Mouse (Mus musculus): Measurements from ENCODE around the gene Lrrc4. TPM values are rescaled to one million over a fixed set of nuclear protein-coding genes. Genes with fewer than 3 reads are reported as not detected.
A peak's percentile ranks its signal among the peaks of the same experiment; 100 is the strongest.

Lrrc4 gene
- 3.8 TPM in 2 replicates for polyA plus RNA-seq (2016; fragmentation: Nextera tagmentation; extraction: Ambion mirVana)

GRCm38 (mm10) chr6:28831011-28831853 lies at the start of gene Lrrc4:
Lrrc4 (minus strand) TSS chr6:28831747.
- no peaks in the 10 kb centered on the region for H3K9me3 ChIP-seq
- H3K27me3 ChIP-seq, result peaks cover 40% of the 10 kb centered on the region
- H3K36me3 ChIP-seq, result peaks cover 9% of the 10 kb centered on the region
- ATAC-seq (ENCODE audit: low FRiP score, low read depth), result 0 out of 2 replicates have a peak, but pooled peaks have one; percentile 1
- peak within 1 kb of the TSS; percentile 81 for H3K4me3 ChIP-seq
- H3K9ac ChIP-seq (replicated peaks), result peak within 1 kb of the TSS; percentile 95
- peak within 1 kb of the TSS; percentile 99 for H3K4me2 ChIP-seq (replicated peaks)
- peak within 1 kb of the TSS; percentile 94 for H3K27ac ChIP-seq (replicated peaks)
- 21% methylated on average over 27 of the region's 27 CpGs for WGBS
- peaks cover 62% of the 10 kb centered on the region for H3K4me1 ChIP-seq

GRCm38 (mm10) chr6:28880909-28881308 lies 49.4 kb upstream of the Lrrc4 start:
- Histone ChIP-seq H3K9ac (replicated peaks) (no peak overlapping the region), H3K4me2 (replicated peaks) (no peak overlapping the region), H3K27me3 (no peaks in the 10 kb centered on the region), H3K27ac (replicated peaks) (no peak overlapping the region), H3K4me1 (peaks cover 42% of the 10 kb centered on the region), H3K4me3 (no peak overlapping the region), H3K9me3 (no peaks in the 10 kb centered on the region), H3K36me3 (peaks cover 27% of the 10 kb centered on the region)
- ATAC-seq (ENCODE audit: low FRiP score, low read depth), result no peak
- WGBS, result 87% methylated on average over 4 of the region's 4 CpGs

DNA sequence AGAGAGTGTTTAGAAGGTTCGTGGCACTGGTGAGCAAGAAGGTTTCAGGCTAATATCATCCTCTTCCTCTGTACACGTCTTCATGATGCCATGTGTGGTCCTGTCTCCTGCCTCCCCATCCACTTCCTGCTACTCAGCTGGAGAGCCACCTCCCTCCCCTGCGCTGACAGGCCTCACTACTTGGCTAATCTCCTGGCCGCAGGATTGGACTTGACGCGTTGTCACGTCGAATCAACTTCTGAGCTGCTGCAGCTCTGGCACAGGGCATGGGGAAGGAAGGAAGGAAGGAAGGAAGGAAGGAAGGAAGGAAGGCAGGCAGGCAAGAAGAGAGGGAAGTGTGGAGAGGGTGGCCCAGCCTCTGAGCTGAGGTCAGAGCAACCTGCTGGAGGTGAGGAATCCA lies 47.8 kb upstream of the Lrrc4 start:
- Histone ChIP-seq H3K9ac (replicated peaks) (no peak overlapping the region), H3K27ac (replicated peaks) (no peak overlapping the region), H3K4me3 (no peak overlapping the region), H3K36me3 (peaks cover 11% of the 10 kb centered on the region), H3K4me1 (peaks cover 43% of the 10 kb centered on the region), H3K27me3 (no peaks in the 10 kb centered on the region), H3K4me2 (replicated peaks) (no peak overlapping the region), H3K9me3 (no peaks in the 10 kb centered on the region)
- ATAC-seq (ENCODE audit: low FRiP score, low read depth), result no peak
- WGBS, result 68% methylated on average over 8 of the region's 8 CpGs

DNA sequence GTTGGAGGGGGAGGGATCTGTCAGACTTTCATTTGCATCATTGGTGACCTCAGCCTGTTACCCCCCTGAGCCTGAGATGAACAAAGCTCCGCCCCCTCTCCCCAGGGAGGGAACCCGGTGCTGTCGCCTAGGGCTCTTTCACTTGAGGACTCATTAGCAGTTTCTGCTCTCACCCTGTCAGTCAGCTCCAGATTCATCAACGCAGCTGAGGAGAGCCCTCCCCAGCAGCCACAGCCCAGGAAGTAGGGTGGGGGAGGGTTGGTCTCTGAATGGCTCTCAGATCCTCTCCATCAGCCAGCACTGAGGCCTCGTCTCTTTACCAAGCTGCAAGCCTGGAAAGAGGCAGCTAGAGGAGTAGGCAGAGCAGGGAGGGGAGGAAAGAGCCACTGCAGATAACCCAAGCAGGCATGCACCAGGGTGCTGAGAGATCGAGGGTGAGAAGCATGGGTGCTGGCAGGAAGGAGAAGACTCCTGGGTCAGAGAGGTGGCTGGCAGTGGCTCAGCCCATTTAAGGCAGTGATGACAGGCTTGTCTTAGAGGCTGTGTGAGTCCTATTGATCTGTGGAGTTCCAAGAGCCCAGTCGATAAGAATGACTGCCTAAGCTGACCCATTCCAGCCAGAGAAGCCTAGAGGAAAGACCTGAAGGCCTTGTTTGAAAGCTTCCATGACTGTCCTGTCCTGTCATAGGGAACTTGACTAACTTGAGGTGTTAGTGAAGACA lies 46.6 kb upstream of the Lrrc4 start:
- H3K27me3 ChIP-seq, result no peaks in the 10 kb centered on the region
- 24% methylated on average over 7 of the region's 7 CpGs for WGBS
- no peak overlapping the region for H3K4me2 ChIP-seq (replicated peaks)
- no peaks in the 10 kb centered on the region for H3K9me3 ChIP-seq
- ATAC-seq (ENCODE audit: low FRiP score, low read depth), result peak; percentile 88
- H3K27ac ChIP-seq (replicated peaks), result peak overlapping the region; percentile 54
- no peak overlapping the region for H3K9ac ChIP-seq (replicated peaks)
- no peaks in the 10 kb centered on the region for H3K36me3 ChIP-seq
- H3K4me1 ChIP-seq, result peaks cover 53% of the 10 kb centered on the region
- no peak overlapping the region for H3K4me3 ChIP-seq

GRCm38 (mm10) chr6:28876492-28876891 lies 44.9 kb upstream of the Lrrc4 start:
- Histone ChIP-seq H3K9me3 (no peaks in the 10 kb centered on the region), H3K4me2 (replicated peaks) (no peak overlapping the region), H3K4me3 (no peak overlapping the region), H3K36me3 (no peaks in the 10 kb centered on the region), H3K27me3 (no peaks in the 10 kb centered on the region), H3K9ac (replicated peaks) (no peak overlapping the region), H3K4me1 (peaks cover 64% of the 10 kb centered on the region), H3K27ac (replicated peaks) (no peak overlapping the region)
- ATAC-seq (ENCODE audit: low FRiP score, low read depth), result no peak
- 37% methylated on average over 3 of the region's 3 CpGs for WGBS

DNA sequence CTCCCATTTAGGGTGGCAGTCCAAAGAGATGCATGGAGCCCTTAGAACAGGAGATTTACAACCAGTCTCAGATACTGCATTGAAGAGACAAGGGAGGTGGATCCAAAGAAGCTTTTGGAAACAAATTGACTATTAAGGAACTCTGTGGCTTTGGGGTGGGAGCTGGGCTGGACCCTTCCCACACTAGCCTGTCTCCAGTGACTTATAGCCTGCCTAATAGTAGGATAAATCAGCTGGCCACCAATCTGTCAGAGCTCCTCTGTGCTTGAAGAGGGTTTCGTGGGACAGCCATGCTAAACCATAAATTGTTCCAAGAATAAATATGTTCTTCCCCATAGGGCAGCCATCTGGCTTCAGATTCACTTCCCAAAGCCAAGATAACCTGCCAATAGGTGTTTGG lies 43.8 kb upstream of the Lrrc4 start:
- Histone ChIP-seq H3K9me3 (no peaks in the 10 kb centered on the region), H3K4me1 (peaks cover 62% of the 10 kb centered on the region), H3K27me3 (no peaks in the 10 kb centered on the region), H3K9ac (replicated peaks) (no peak overlapping the region), H3K4me3 (no peak overlapping the region), H3K36me3 (no peaks in the 10 kb centered on the region), H3K27ac (replicated peaks) (no peak overlapping the region), H3K4me2 (replicated peaks) (no peak overlapping the region)
- WGBS, result 79% methylated on average over 1 of the region's 1 CpGs
- ATAC-seq (ENCODE audit: low FRiP score, low read depth), result no peak

DNA sequence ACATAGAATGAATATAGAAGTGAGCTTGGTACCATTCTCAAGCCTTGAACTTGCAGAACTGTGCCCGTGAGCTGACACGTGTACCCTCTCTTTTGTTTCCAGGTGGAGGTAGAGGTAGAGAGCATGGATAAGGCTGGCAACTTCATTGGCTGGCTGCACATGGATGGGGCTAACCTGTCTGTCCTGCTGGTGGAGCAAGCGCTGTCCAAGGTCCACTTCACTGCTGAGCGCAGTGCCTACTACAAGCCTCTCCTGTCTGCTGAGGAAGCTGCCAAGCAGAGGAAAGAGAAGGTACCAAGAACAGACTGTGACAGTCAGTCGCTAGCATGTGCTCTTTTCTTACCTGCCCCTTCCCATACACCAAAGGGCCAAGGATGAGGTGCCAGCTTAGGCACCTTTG lies 43.2 kb upstream of the Lrrc4 start:
- no peak overlapping the region for H3K9ac ChIP-seq (replicated peaks)
- WGBS, result 94% methylated on average over 5 of the region's 5 CpGs

GRCm38 (mm10) chr6:28874053-28874452 lies 42.5 kb upstream of the Lrrc4 start:
- Histone ChIP-seq H3K4me3 (no peak overlapping the region), H3K9ac (replicated peaks) (no peak overlapping the region), H3K9me3 (no peaks in the 10 kb centered on the region), H3K27ac (replicated peaks) (no peak overlapping the region), H3K27me3 (no peaks in the 10 kb centered on the region), H3K36me3 (no peaks in the 10 kb centered on the region), H3K4me1 (peaks cover 54% of the 10 kb centered on the region), H3K4me2 (replicated peaks) (no peak overlapping the region)
- WGBS, result 73% methylated on average over 11 of the region's 11 CpGs
- ATAC-seq (ENCODE audit: low FRiP score, low read depth), result no peak

More for the DNA sequence above, 43.2 kb upstream of the Lrrc4 start:
- Histone ChIP-seq H3K27me3 (no peaks in the 10 kb centered on the region), H3K27ac (replicated peaks) (no peak overlapping the region; the same call in 1 of the 2 replicates), H3K4me2 (replicated peaks) (no peak overlapping the region), H3K4me1 (peaks cover 60% of the 10 kb centered on the region), H3K4me3 (no peak overlapping the region), H3K9me3 (no peaks in the 10 kb centered on the region), H3K36me3 (no peaks in the 10 kb centered on the region)
- no peak for ATAC-seq (ENCODE audit: low FRiP score, low read depth)

DNA sequence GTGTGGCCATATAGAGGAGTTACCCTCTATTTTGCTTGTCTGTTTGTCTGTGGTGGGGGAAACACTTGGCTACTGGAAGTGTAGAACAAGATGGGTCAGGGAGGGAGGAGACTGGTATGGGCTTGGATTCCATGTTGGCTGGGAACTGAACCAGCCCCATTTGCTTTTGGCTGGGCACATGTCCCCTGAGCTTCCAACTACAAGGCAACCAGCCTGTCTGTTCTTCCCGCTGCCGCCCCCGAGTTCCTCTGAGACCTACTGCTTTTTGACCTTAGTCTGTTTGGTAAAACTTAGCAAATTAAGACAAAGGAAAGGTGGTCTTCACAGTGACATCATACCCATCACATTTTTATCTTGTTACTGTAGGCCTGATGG lies 40.9 kb upstream of the Lrrc4 start:
- Histone ChIP-seq H3K4me2 (replicated peaks) (no peak overlapping the region), H3K36me3 (no peaks in the 10 kb centered on the region), H3K4me1 (peaks cover 43% of the 10 kb centered on the region), H3K9ac (replicated peaks) (no peak overlapping the region), H3K27me3 (no peaks in the 10 kb centered on the region), H3K4me3 (no peak overlapping the region), H3K27ac (replicated peaks) (no peak overlapping the region), H3K9me3 (no peaks in the 10 kb centered on the region)
- no peak for ATAC-seq (ENCODE audit: low FRiP score, low read depth)
- 92% methylated on average over 3 of the region's 3 CpGs for WGBS

DNA sequence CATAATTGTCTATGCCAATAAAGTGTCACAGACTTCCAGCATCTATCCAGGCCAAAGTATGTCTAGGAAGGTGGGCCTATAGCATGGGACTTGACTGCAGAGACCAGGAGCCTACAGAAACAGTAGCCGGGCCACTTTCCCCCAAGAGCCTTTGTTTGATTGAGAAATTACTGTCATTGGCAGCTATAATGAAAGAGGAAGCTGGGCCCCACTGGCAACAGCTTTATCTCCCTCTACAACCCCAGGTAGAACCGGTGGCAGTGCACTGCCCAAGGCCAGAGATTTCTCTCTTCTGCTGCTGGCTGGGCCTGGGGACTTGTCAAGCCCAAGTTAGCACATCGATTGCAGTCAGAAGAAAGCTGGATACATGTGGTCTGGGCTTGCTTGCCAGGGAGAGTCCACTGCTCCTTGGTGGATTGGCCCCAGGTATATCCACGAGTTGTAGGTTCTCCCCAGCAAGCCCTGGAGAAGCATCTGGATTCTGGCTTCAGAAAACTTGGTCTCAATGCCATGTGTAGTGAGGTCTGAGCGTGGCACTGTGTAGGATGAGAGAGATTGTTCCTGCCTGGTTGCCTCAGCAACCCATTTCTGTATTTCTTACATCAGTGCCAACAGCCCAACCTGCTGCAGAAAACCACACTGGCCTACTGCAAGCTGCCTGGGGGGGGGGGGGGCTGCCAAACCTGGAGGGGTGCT lies 40.3 kb upstream of the Lrrc4 start:
- ATAC-seq (ENCODE audit: low FRiP score, low read depth), result no peak
- no peak overlapping the region for H3K9ac ChIP-seq (replicated peaks)
- no peak overlapping the region for H3K4me3 ChIP-seq
- no peaks in the 10 kb centered on the region for H3K27me3 ChIP-seq
- no peak overlapping the region for H3K27ac ChIP-seq (replicated peaks)
- 82% methylated on average over 5 of the region's 5 CpGs for WGBS
- no peak overlapping the region for H3K4me2 ChIP-seq (replicated peaks)
- H3K36me3 ChIP-seq, result no peaks in the 10 kb centered on the region
- no peaks in the 10 kb centered on the region for H3K9me3 ChIP-seq
- H3K4me1 ChIP-seq, result peaks cover 38% of the 10 kb centered on the region

DNA sequence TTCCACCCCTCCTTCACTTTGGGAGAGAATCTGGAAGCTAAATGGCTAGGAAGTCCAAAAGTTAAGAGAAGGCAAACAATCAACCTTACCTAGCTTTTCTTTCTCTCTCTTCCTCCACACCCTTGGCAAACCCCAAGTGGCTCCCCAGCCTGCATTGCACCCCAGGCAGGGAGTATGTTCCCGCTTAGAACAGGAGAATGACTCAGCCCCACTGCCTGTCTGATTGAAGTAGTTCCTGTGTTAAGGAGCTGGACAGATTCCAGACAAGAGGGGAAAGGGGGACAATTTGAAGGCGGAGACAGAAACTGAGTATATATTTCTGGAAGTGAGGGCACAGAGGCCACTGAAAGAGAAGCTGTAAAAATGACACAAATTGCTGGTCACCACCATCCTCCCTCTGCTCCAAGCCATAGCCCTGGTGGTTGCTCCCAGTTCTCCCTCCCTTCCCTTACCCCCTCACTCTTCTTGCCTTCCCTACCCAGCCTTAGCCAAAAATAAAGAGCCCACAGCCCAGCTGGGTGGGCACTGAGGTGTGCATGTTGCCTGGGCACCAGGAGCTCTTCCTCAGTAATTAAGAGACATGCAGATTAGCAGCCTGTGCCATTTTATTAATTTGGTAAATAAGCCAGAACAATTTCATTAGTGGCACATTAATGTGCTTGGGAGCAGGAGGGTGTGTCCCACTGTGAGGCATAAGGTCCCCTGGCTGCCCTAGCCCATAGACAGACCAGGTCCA lies 36.1 kb upstream of the Lrrc4 start:
- Histone ChIP-seq H3K9me3 (no peaks in the 10 kb centered on the region), H3K4me2 (replicated peaks) (no peak overlapping the region), H3K36me3 (no peaks in the 10 kb centered on the region), H3K4me1 (peaks cover 27% of the 10 kb centered on the region), H3K27ac (replicated peaks) (no peak overlapping the region), H3K27me3 (no peaks in the 10 kb centered on the region), H3K4me3 (no peak overlapping the region), H3K9ac (replicated peaks) (no peak overlapping the region)
- WGBS, result 82% methylated on average over 2 of the region's 2 CpGs
- no peak for ATAC-seq (ENCODE audit: low FRiP score, low read depth)

Data from midbrain, embryonic 12.5 days (tissue).